Mouse (Mus musculus) spleen, postnatal 4 days (tissue): ENCODE measurements at regions not wholly inside any gene's neighbourhood (a gene's known extent, or its start where the extent isn't known, plus 50 kb on each side); places are given as distances from the start of the nearest gene placed in this dataset.

Experiments used
- DNase-seq, 2 experiments: peaks; one replicate each; pipeline ENCODE4 v3.0.0; 2022; ENCODE audit warnings: low spot score in 2 of 2

GRCm38 (mm10) chr13:111144721-111145120 is 110.1 kb upstream of the Actbl2 start:
- DNase-seq: no peak

DNA sequence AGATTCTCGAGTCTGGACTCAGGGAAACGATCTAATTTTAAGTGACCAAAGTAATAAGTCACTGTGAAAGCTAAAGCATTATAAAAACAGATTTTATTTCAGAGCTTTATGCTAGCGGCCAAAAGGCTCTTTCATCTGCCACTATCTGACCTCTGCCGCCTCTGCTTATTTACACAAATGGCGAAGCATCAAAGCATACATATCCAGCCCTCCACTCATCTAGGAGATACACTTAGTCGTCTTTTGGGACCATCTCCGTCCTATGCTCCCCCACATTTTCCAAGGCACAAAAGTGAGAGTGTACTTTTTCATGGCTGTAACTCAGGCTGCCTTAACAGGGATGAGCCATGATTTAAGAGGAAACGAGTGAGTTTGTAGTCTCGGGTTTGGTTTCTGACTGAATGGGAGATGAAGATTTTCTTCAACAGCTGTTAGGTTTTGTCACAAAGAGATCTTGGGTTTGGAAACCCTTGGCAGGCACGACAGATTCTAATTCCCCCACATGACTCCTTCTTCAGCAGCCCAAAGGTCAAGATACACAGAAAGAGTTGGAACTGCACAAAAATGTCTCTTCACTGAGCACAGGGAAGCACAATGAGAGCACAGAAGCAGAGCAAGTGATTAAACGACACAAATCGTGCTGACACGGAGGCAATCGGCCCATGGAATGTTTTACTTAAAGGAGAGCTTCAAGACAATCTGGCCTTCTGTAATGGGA is 96.7 kb upstream of the Actbl2 start:
- DNase-seq: no peak

DNA sequence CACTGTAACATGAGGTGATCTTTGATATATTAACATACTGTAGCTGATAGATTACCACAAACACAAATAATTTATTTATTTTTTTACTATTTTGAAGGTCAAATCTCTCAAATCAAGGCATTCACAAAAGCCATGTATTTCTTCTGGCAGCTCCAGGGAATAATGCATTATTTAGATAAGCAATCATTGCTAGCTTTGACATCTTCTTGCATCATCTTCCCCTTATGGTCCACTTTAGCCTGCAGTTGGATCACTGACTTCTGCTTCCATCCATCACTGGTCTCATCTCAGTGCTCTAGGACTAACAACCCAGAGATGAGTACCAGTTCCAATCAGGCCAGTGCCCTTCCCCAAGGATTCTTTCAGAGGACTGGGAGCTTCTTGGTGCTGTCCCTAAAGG is 95.3 kb upstream of the Actbl2 start:
- DNase-seq: no peak

- no peak for DNase-seq
These were observed 89.3 kb upstream of the Actbl2 start for GRCm38 (mm10) chr13:111165538-111165937.

DNA sequence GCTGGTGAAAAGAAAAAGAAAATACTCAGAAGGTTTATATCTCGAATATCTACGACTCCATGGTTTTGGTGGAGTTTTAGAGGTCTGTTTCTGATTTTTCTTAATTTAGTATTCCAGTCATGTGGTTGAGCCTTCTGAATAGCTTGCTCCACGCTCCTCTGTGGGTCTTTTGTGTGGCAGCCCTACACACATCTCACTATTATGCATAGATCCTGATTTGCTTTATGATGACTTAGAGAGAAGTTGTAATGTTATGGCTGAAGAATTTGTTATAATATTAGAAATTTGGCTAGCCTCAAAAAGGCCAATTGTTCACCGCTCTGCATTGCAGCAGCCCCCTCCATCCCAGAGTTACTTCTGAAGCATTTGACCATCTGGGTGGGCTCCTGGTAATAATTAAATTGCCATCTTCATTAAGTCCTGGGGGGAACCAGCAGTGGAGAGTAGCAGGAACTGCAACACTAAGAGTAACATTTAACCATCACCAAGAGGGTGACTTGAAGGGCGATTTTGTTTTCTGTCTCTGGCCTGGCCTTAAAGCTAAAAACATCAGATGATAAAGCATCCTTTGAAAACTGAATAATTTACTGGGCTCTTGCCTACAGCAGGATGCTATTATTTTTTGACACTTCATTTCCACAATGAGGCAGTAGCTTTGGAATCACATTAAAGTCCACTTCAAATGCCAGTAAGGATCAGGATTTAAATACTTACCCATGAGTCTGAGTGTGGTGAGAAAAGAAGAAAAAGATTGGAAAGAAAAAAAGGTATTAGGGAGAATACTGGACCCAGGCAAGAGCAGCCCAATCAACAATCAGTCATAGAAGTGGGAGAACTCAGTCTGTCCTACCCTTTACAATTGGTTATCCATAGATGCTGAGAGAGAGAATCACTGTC is 84.3 kb upstream of the Actbl2 start:
- no peak for DNase-seq

GRCm38 (mm10) chr13:111179186-111179585 is 75.6 kb upstream of the Actbl2 start:
- no peak for DNase-seq

- DNase-seq: no peak
These were observed 71.5 kb upstream of the Actbl2 start for GRCm38 (mm10) chr13:111183293-111183692.

DNA sequence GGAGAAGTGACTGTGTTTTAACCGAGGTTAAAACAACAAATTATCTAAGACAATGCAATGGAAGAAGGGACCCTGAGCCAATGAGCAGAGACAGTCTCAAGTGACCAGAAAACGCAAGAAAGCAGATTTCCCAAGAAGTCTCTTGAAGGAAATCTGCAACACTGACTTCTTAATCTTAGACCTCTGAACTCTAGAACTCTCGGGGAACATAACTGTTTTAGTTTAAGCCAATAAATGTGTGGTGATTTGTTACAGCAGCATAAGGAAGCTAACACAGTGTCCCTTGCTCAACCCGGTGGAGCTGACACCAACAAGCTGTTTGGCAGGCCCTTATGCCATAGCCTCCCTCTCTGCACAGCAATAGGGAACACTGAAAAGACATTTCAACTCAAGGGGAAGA is 69.0 kb upstream of the Actbl2 start:
- no peak for DNase-seq

DNA sequence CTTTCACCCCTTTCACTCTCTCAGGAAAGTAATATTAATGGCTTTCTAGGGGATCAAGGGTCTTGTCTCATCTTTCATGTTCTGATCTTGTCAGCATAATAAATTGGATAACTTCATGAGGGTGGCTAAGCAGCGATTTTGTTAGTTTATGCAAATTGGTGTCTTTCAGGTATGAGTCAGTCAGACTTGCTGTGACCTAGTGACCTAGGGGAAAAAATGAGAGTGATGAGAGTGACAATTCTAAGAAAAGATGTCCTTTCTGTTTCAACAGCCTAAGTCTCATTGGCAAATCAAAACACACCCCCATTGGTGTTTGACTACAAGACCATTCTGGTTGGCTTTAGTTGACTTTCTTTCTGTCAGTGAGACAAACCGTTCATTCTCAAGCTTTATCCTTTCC is 68.0 kb upstream of the Actbl2 start:
- DNase-seq: no peak

DNA sequence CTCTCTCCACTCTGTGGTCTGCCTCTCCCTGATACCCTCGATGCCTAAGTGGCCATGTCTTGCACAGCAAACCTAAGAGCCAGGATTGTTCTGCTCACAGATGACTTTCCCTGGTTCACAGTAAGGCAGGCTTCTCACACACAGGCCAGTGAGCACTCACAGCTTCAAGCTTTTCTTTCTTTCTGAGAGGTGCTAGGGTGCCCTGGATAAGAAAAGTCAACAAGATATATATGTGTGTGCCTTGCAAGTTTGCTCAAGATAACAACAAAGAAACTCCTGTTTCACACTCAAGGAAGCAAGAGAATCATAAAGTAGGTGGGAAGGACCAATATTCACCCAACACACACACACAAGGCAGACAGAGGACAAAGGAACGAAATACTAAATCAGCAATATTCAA is 60.9 kb upstream of the Actbl2 start:
- DNase-seq: no peak

- no peak for DNase-seq
These were observed 60.5 kb upstream of the Actbl2 start for GRCm38 (mm10) chr13:111194337-111194736.

- DNase-seq: no peak
These were observed 53.3 kb upstream of the Actbl2 start for GRCm38 (mm10) chr13:111201532-111201931.

DNA sequence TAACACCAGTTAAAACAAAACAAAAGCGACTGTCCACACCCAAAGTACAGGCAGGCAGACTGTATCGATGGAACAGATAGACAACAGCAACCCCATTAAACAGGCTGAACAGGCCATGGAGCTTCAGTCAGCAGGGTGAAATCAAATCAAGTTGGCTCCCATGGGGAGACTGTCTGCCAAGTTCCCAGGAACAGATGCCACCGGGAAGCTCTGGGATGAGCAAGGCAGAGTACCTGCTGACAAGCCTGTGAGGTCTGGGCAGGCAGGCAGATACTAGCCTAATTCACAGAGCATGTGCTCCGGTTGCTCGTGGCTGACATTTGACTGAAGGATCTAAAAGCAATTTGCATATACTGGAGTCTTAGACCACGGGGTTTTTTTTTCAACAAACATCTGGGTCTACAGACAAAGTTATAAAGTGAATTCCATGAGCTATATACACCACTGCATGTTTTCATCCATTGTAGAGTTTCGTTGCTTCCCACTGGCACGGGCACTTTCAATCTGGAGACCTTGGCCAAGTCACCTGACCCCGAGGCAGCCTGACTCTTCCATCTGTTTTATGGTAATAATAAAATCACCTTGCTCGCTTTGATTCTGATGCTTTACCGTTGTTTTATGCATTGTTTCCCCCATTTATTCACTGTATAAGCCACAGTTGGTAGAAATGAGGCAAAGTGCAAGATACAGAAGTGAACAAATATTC is 50.1 kb upstream of the Actbl2 start:
- DNase-seq: no peak
